Mouse (Mus musculus) olfactory bulb, adult 2 months (tissue): Measurements from ENCODE around the gene Olfr1377. TPM values are rescaled to one million over a fixed set of nuclear protein-coding genes. Genes with fewer than 3 reads are reported as not detected.
"Not testable (repeated sequence)": the region's sequence is repeated elsewhere in the genome, so short reads cannot be mapped to it uniquely, and the experiment has no call there.

Experiments used
- H3K27ac ChIP-seq: fragments of 200-500 bp; 2 replicates; pipeline ENCODE4 v1.5.1; 2012; ENCODE audit warnings: low read depth, low read length; ENCODE audit not compliant: insufficient read depth
- H3K4me1 ChIP-seq: fragments of 200-500 bp; 2 replicates; pipeline ENCODE4 v1.6.1; 2012; ENCODE audit warnings: low read length; ENCODE audit not compliant: control insufficient read depth, insufficient read depth
- H3K4me3 ChIP-seq: fragments of 200-500 bp; 2 replicates; pipeline ENCODE4 v1.5.1; 2012; ENCODE audit warnings: mild to moderate bottlenecking, low read depth, low read length, moderate library complexity; ENCODE audit not compliant: insufficient read depth
- CTCF ChIP-seq: fragments of 200-500 bp; IDR thresholded peaks from 2 replicates; pipeline ENCODE4 v1.5.1; 2012; ENCODE audit warnings: low read depth, mild to moderate bottlenecking, low read length, moderate library complexity; ENCODE audit not compliant: insufficient read depth
- POLR2A ChIP-seq: fragments of 200-500 bp; IDR thresholded peaks from 2 replicates; pipeline ENCODE4 v1.6.1; 2012; ENCODE audit warnings: mild to moderate bottlenecking, low read depth, low read length, moderate library complexity; ENCODE audit not compliant: insufficient read depth
- WGBS: fragments of 180-500 bp; shearing (Covaris S2); methylation state at CpG from one replicate; pipeline ENCODE4 v1.1.7; 2018; 5-methylcytosine and 5-hydroxymethylcytosine counted together
- polyA plus RNA-seq: library from polyadenylated mRNA; stranded (reverse); fragments of >200 nt; gene quantifications from 2 replicates; pipeline ENCODE4 v1.2.4, GENCODE M21; 2012; ENCODE audit warnings: low replicate concordance; ENCODE audit not compliant: missing spikeins, insufficient read depth, insufficient read length

Olfr1377 gene
- polyA plus RNA-seq, 1 experiment = not detected

DNA sequence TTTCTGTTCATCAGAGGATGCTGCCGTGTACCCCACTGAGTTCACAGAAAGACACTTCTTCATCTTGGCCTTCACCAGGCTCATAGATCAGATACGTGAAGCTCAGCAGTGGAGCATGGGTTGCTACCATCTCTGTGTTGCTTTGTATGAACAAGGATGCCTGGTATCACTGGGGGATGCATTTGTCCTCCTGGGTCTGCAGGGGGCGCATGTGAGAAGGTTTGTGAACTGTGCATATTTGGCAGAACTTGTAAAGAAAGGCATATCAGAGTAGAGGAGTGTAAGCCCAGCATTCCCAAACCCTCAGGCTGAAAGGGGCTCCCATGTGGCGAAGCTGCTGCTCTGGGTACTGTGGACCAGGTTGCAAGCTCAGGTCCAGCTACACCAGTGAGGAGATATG, 4.6 kb upstream of the Olfr1377 start:
- no peak for TF ChIP-seq CTCF
- TF ChIP-seq POLR2A = no peak
- no peaks in the 10 kb centered on the region for H3K4me1 ChIP-seq
- WGBS = 72% methylated on average over 4 of the region's 4 CpGs
- no peak overlapping the region for H3K27ac ChIP-seq
- H3K4me3 ChIP-seq = no peak overlapping the region

DNA sequence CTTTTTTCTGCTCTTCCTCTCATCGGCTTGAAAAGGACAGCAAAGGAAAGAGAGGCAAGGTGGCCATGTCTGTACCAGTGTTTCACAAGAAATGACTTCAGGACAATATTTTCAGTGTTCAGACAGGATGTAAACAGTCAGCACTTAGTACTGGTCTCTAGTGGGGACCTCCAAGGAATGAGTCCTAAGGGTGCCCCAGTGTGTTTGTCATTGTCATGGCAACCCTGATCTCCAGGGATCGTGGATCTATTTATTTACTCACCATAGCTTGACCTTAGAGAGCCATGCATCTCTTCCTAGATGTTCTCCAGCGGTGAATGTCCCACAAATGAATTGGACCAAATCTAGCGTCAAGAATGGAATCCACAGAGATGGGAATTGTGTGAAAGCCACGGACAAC, 21.5 kb downstream of the Olfr1377 start, which contains the start of gene Olfr51:
Gene Olfr51, plus strand, starts transcription at position 301 of the 400 bp plus-strand sequence.
- Histone ChIP-seq H3K4me1 (no peaks in the 10 kb centered on the region), H3K4me3 (no peak within 1 kb of the TSS), H3K27ac (no peak within 1 kb of the TSS)
- TF ChIP-seq POLR2A (no peak), CTCF (no peak)
- WGBS = 76% methylated on average over 5 of the region's 5 CpGs

DNA sequence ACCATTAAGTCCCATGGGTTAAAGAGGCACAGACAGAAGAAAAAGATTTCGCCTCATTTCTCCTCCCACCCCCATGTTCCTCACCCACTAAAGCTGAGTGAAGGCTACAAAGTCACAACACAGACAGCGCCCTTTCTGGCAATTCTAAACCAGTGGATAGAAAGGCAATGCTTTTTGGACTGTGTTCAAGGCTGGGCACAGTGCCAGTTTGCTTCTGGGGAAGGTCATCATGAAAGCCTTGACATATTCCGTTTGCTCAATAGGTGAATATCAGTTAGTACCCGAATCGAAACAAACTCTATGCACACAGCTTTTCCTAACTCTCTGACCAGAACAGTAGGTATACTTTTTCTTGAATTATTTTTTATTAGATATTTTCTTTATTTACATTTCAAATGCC, 30.1 kb downstream of the Olfr1377 start:
- no peak overlapping the region for H3K27ac ChIP-seq
- 37% methylated on average over 5 of the region's 5 CpGs for WGBS
- no peak overlapping the region for H3K4me3 ChIP-seq
- no peaks in the 10 kb centered on the region for H3K4me1 ChIP-seq
- TF ChIP-seq POLR2A (no peak), CTCF (no peak)

- H3K4me1 ChIP-seq = no peaks in the 10 kb centered on the region
- WGBS = 56% methylated on average over 1 of the region's 1 CpGs
- TF ChIP-seq POLR2A (no peak), CTCF (no peak)
- H3K27ac ChIP-seq = no peak within 1 kb of the TSS
- no peak within 1 kb of the TSS for H3K4me3 ChIP-seq
These were observed 32.2 kb downstream of the Olfr1377 start, which contains the start of gene Olfr54 for GRCm38 (mm10) chr11:51013936-51014335. Gene Olfr54, plus strand, starts transcription at chr11:51014236.

- H3K27ac ChIP-seq = no peak overlapping the region
- 57% methylated on average over 2 of the region's 2 CpGs for WGBS
- no peak overlapping the region for H3K4me3 ChIP-seq
- H3K4me1 ChIP-seq = no peaks in the 10 kb centered on the region
- TF ChIP-seq CTCF (no peak), POLR2A (no peak)
These were observed 34.6 kb downstream of the Olfr1377 start for GRCm38 (mm10) chr11:51016341-51016740.

DNA sequence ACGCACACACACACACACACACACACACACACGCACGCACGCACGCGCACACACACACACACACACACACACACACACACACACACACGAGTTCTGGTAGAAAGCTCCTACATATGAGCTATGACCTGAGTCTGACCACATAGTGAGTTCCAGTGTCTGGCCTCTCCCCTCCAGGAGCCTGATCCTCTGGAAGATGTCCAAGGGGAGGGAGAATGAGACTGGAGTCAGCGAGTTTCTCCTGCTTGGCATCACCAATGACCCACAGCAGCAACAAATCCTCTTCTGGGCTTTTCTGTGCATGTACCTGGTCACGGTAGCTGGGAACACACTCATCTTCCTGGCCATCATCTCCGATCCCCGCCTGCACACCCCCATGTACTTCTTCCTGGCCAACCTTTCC, 45.0 kb downstream of the Olfr1377 start:
- H3K27ac ChIP-seq = not testable (repeated sequence)
- WGBS = 84% methylated on average over 11 of the region's 11 CpGs

GRCm38 (mm10) chr11:51029381-51029780, 47.6 kb downstream of the Olfr1377 start:
- WGBS = 77% methylated on average over 8 of the region's 8 CpGs
- not testable (repeated sequence) for H3K27ac ChIP-seq, H3K4me1 ChIP-seq, H3K4me3 ChIP-seq

More for the DNA sequence above, 45.0 kb downstream of the Olfr1377 start:
- not testable (repeated sequence) for H3K4me3 ChIP-seq, H3K4me1 ChIP-seq

GRCm38 (mm10) chr11:51030225-51030624, 48.5 kb downstream of the Olfr1377 start:
- TF ChIP-seq CTCF (no peak), POLR2A (no peak)
- H3K4me3 ChIP-seq = no peak overlapping the region
- no peaks in the 10 kb centered on the region for H3K4me1 ChIP-seq
- 74% methylated on average over 2 of the region's 2 CpGs for WGBS
- H3K27ac ChIP-seq = no peak overlapping the region

GRCm38 (mm10) chr11:51032851-51033250, 51.1 kb downstream of the Olfr1377 start:
- Histone ChIP-seq H3K27ac (no peak overlapping the region), H3K4me3 (no peak overlapping the region), H3K4me1 (no peaks in the 10 kb centered on the region)
- WGBS = 15% methylated on average over 1 of the region's 1 CpGs
- no peak for TF ChIP-seq POLR2A
- no peak for TF ChIP-seq CTCF

GRCm38 (mm10) chr11:51034141-51034540, 52.4 kb downstream of the Olfr1377 start:
- H3K4me3 ChIP-seq, H3K27ac ChIP-seq, H3K4me1 ChIP-seq: not testable (repeated sequence)
